Mouse (Mus musculus) lung, embryonic 16.5 days (tissue): Measurements from ENCODE around the gene Susd6. TPM values are rescaled to one million over a fixed set of nuclear protein-coding genes. Genes with fewer than 3 reads are reported as not detected.

Source experiments
- ATAC-seq: fragments of 200-750 bp; cut with Nextera tagmentation; 2 replicates; pipeline ENCODE4 v1.8.0; 2017; ENCODE audit warnings: low read depth, mild to moderate bottlenecking, moderate library complexity
- H3K27ac ChIP-seq: fragments of 300-500 bp; sonication (generic); 2 replicates; pipeline ENCODE4 v1.5.1; 2014; ENCODE audit warnings: mild to moderate bottlenecking, control low read depth, low read length
- H3K27me3 ChIP-seq: fragments of 300-500 bp; sonication (generic); 2 replicates; pipeline ENCODE4 v1.6.1; 2014; ENCODE audit warnings: low read depth, low read length, mixed read lengths; ENCODE audit not compliant: control insufficient read depth, insufficient read depth
- H3K36me3 ChIP-seq: fragments of 300-500 bp; sonication (generic); 2 replicates; pipeline ENCODE4 v1.6.1; 2014; ENCODE audit warnings: low read length; ENCODE audit not compliant: control insufficient read depth, insufficient read depth
- H3K4me1 ChIP-seq: fragments of 300-500 bp; sonication (generic); replicated peaks from 2 replicates; pipeline ENCODE4 v1.6.1; 2014; ENCODE audit warnings: low read length, mixed read lengths; ENCODE audit not compliant: control insufficient read depth, insufficient read depth
- H3K4me2 ChIP-seq: fragments of 300-500 bp; sonication (generic); 2 replicates; pipeline ENCODE4 v1.6.1; 2014; ENCODE audit warnings: low read depth, low read length, control low read depth
- H3K4me3 ChIP-seq: fragments of 300-500 bp; sonication (generic); 2 replicates; pipeline ENCODE4 v1.5.1; 2014; ENCODE audit warnings: mild to moderate bottlenecking, low read length, control low read depth
- H3K9ac ChIP-seq: fragments of 300-500 bp; sonication (generic); 2 replicates; pipeline ENCODE4 v1.6.1; 2014; ENCODE audit warnings: low read length, control low read depth
- H3K9me3 ChIP-seq: fragments of 300-500 bp; sonication (generic); 2 replicates; pipeline ENCODE4 v1.6.1; 2016; ENCODE audit warnings: low read length; ENCODE audit not compliant: control insufficient read depth
- WGBS: fragments of 180-500 bp; shearing (Covaris S2); extraction: QIAGEN DNeasy Blood & Tissue Kit; methylation state at CpG from one replicate; pipeline ENCODE4 v1.1.7; 2014; 5-methylcytosine and 5-hydroxymethylcytosine counted together
- polyA plus RNA-seq: library from polyadenylated mRNA; unstranded; fragments of >200 nt; fragmentation: Nextera tagmentation; extraction: Ambion mirVana; gene quantifications from 2 replicates; pipeline ENCODE4 v1.2.1, GENCODE M21; 2015

The Susd6 gene
- polyA plus RNA-seq, 1 experiment from 2014 or later: 21.9 TPM

GRCm38 (mm10) chr12:80883278-80883677, 93.0 kb downstream of the Susd6 start:
- WGBS: 88% methylated on average over 3 of the region's 3 CpGs
- Histone ChIP-seq H3K27ac (no peak overlapping the region), H3K4me2 (no peak overlapping the region), H3K9ac (no peak overlapping the region), H3K27me3 (no peaks in the 10 kb centered on the region), H3K4me1 (peaks cover 11% of the 10 kb centered on the region), H3K9me3 (no peaks in the 10 kb centered on the region), H3K36me3 (peaks cover 4% of the 10 kb centered on the region; the same call in 1 of the 2 replicates), H3K4me3 (no peak overlapping the region)
- ATAC-seq: no peak

- no peaks in the 10 kb centered on the region for H3K36me3 ChIP-seq
- H3K4me1 ChIP-seq: peaks cover 11% of the 10 kb centered on the region
- H3K4me3 ChIP-seq: no peak overlapping the region
- ATAC-seq: no peak
- H3K27me3 ChIP-seq: no peaks in the 10 kb centered on the region
- 42% methylated on average over 5 of the region's 5 CpGs for WGBS
- no peaks in the 10 kb centered on the region for H3K9me3 ChIP-seq
- no peak overlapping the region for H3K4me2 ChIP-seq
- H3K27ac ChIP-seq: no peak overlapping the region
- H3K9ac ChIP-seq: no peak overlapping the region
Measured at GRCm38 (mm10) chr12:80883881-80884280, 93.6 kb downstream of the Susd6 start.

GRCm38 (mm10) chr12:80885301-80886288, 95.3 kb downstream of the Susd6 start:
- H3K36me3 ChIP-seq: no peaks in the 10 kb centered on the region
- ATAC-seq: peak; percentile 92
- WGBS: 24% methylated on average over 15 of the region's 15 CpGs
- no peaks in the 10 kb centered on the region for H3K27me3 ChIP-seq
- H3K9ac ChIP-seq: no peak overlapping the region
- H3K27ac ChIP-seq: peak overlapping the region; percentile 48; the same call in 1 of the 2 replicates
- H3K4me2 ChIP-seq: peak overlapping the region; percentile 48
- peaks cover 6% of the 10 kb centered on the region for H3K4me1 ChIP-seq
- H3K4me3 ChIP-seq: peak overlapping the region; percentile 17
- H3K9me3 ChIP-seq: peaks cover 4% of the 10 kb centered on the region

- H3K4me3 ChIP-seq: no peak overlapping the region
- ATAC-seq: no peak
- peaks cover 6% of the 10 kb centered on the region for H3K4me1 ChIP-seq
- H3K36me3 ChIP-seq: no peaks in the 10 kb centered on the region
- peaks cover 4% of the 10 kb centered on the region for H3K9me3 ChIP-seq
- no peaks in the 10 kb centered on the region for H3K27me3 ChIP-seq
- no peak overlapping the region for H3K4me2 ChIP-seq
- 51% methylated on average over 2 of the region's 2 CpGs for WGBS
- H3K9ac ChIP-seq: no peak overlapping the region
- no peak overlapping the region for H3K27ac ChIP-seq
Measured at GRCm38 (mm10) chr12:80887036-80887435, 96.7 kb downstream of the Susd6 start.

GRCm38 (mm10) chr12:80889331-80889730, 99.0 kb downstream of the Susd6 start:
- Histone ChIP-seq H3K27ac (no peak overlapping the region), H3K4me2 (no peak overlapping the region), H3K9ac (no peak overlapping the region), H3K4me1 (peaks cover 6% of the 10 kb centered on the region), H3K36me3 (no peaks in the 10 kb centered on the region), H3K9me3 (peaks cover 4% of the 10 kb centered on the region), H3K27me3 (no peaks in the 10 kb centered on the region), H3K4me3 (no peak overlapping the region)
- ATAC-seq: no peak
- 87% methylated on average over 3 of the region's 3 CpGs for WGBS

- Histone ChIP-seq H3K9ac (no peak overlapping the region), H3K36me3 (no peaks in the 10 kb centered on the region), H3K27me3 (no peaks in the 10 kb centered on the region), H3K9me3 (peaks cover 4% of the 10 kb centered on the region), H3K4me2 (no peak overlapping the region), H3K4me3 (no peak overlapping the region), H3K4me1 (peaks cover 3% of the 10 kb centered on the region; the same call in 1 of the 2 replicates), H3K27ac (no peak overlapping the region)
- 58% methylated on average over 2 of the region's 2 CpGs for WGBS
- no peak for ATAC-seq
Measured at GRCm38 (mm10) chr12:80891074-80891473, 100.8 kb downstream of the Susd6 start.

- 87% methylated on average over 18 of the region's 18 CpGs for WGBS
- Histone ChIP-seq H3K4me2 (no peak overlapping the region), H3K4me1 (peaks cover 3% of the 10 kb centered on the region; the same call in 1 of the 2 replicates)
Measured at GRCm38 (mm10) chr12:80893720-80894494, 103.6 kb downstream of the Susd6 start.

GRCm38 (mm10) chr12:80894973-80895570, 104.8 kb downstream of the Susd6 start:
- H3K9me3 ChIP-seq: no peaks in the 10 kb centered on the region
- peak overlapping the region; percentile 38; the same call in 1 of the 2 replicates for H3K4me2 ChIP-seq
- WGBS: 16% methylated on average over 19 of the region's 19 CpGs
- ATAC-seq: peak; percentile 95
- peak overlapping the region; percentile 22; the same call in 1 of the 2 replicates for H3K4me3 ChIP-seq
- H3K27me3 ChIP-seq: no peaks in the 10 kb centered on the region
- H3K4me1 ChIP-seq: peaks cover 3% of the 10 kb centered on the region; the same call in 1 of the 2 replicates
- peak overlapping the region; percentile 48 for H3K9ac ChIP-seq
- H3K36me3 ChIP-seq: no peaks in the 10 kb centered on the region
- H3K27ac ChIP-seq: no peak overlapping the region

More at GRCm38 (mm10) chr12:80893720-80894494, 103.6 kb downstream of the Susd6 start:
- no peak for ATAC-seq
- Histone ChIP-seq H3K9ac (no peak overlapping the region), H3K27ac (no peak overlapping the region), H3K9me3 (peaks cover 4% of the 10 kb centered on the region), H3K4me3 (no peak overlapping the region), H3K27me3 (no peaks in the 10 kb centered on the region), H3K36me3 (no peaks in the 10 kb centered on the region)
